Mouse (Mus musculus): ENCODE measurements around the gene Chst11. TPM values are rescaled to one million over a fixed set of nuclear protein-coding genes. Genes with fewer than 3 reads are reported as not detected.

The Chst11 gene
- polyA plus RNA-seq, 1 experiment: 5.2 TPM

GRCm38 (mm10) chr10:83197690-83198336 is 212.5 kb downstream of the Chst11 start:
- H3K36me3 ChIP-seq (ENCODE audit: control insufficient read depth, insufficient read depth, low read length, poor library complexity, severe bottlenecking): no peaks in the 10 kb centered on the region
- H3K4me1 ChIP-seq (ENCODE audit: control insufficient read depth, insufficient read depth, low read length): no peaks in the 10 kb centered on the region
- H3K4me3 ChIP-seq (ENCODE audit: low read depth, low read length): no peak overlapping the region
- TF ChIP-seq POLR2A (IDR thresholded peaks at IDR 0.05; ENCODE audit: insufficient read depth, low read length): no peak
- TF ChIP-seq CTCF (IDR thresholded peaks at IDR 0.05; ENCODE audit: low read depth, low read length): peak; percentile 93
- TF ChIP-seq EP300 (IDR thresholded peaks at IDR 0.05; ENCODE audit: insufficient read depth, low read depth, low read length): no peak
- H3K27me3 ChIP-seq (ENCODE audit: control insufficient read depth, insufficient read depth, low read length, poor library complexity, severe bottlenecking): no peaks in the 10 kb centered on the region
- no peak overlapping the region for H3K27ac ChIP-seq (ENCODE audit: insufficient read depth, low read length)
- H3K9ac ChIP-seq (ENCODE audit: low read depth, poor library complexity, severe bottlenecking): no peak overlapping the region
- no peaks in the 10 kb centered on the region for H3K9me3 ChIP-seq (replicated peaks; ENCODE audit: control insufficient read depth, insufficient read depth, low read length, poor library complexity, severe bottlenecking)

- Histone ChIP-seq H3K27me3 (ENCODE audit: control insufficient read depth, insufficient read depth, low read length, poor library complexity, severe bottlenecking) (no peaks in the 10 kb centered on the region), H3K9ac (ENCODE audit: low read depth, poor library complexity, severe bottlenecking) (no peak overlapping the region), H3K4me1 (ENCODE audit: control insufficient read depth, insufficient read depth, low read length) (no peaks in the 10 kb centered on the region), H3K4me3 (ENCODE audit: low read depth, low read length) (no peak overlapping the region), H3K9me3 (replicated peaks; ENCODE audit: control insufficient read depth, insufficient read depth, low read length, poor library complexity, severe bottlenecking) (no peaks in the 10 kb centered on the region), H3K36me3 (ENCODE audit: control insufficient read depth, insufficient read depth, low read length, poor library complexity, severe bottlenecking) (no peaks in the 10 kb centered on the region), H3K27ac (ENCODE audit: insufficient read depth, low read length) (no peak overlapping the region)
- TF ChIP-seq POLR2A (IDR thresholded peaks at IDR 0.05; ENCODE audit: insufficient read depth, low read length): no peak
- TF ChIP-seq CTCF (IDR thresholded peaks at IDR 0.05; ENCODE audit: low read depth, low read length): no peak
- no peak for TF ChIP-seq EP300 (IDR thresholded peaks at IDR 0.05; ENCODE audit: insufficient read depth, low read depth, low read length)
These were observed 213.4 kb downstream of the Chst11 start for GRCm38 (mm10) chr10:83198692-83199091.

- H3K27ac ChIP-seq (ENCODE audit: insufficient read depth, low read length): no peak overlapping the region
- H3K9me3 ChIP-seq (replicated peaks; ENCODE audit: control insufficient read depth, insufficient read depth, low read length, poor library complexity, severe bottlenecking): no peaks in the 10 kb centered on the region
- no peaks in the 10 kb centered on the region for H3K36me3 ChIP-seq (ENCODE audit: control insufficient read depth, insufficient read depth, low read length, poor library complexity, severe bottlenecking)
These were observed 214.0 kb downstream of the Chst11 start for GRCm38 (mm10) chr10:83199290-83199689.

GRCm38 (mm10) chr10:83201525-83201924 is 216.2 kb downstream of the Chst11 start:
- no peak overlapping the region for H3K9ac ChIP-seq (ENCODE audit: low read depth, poor library complexity, severe bottlenecking)
- H3K4me1 ChIP-seq (ENCODE audit: control insufficient read depth, insufficient read depth, low read length): no peaks in the 10 kb centered on the region
- no peaks in the 10 kb centered on the region for H3K27me3 ChIP-seq (ENCODE audit: control insufficient read depth, insufficient read depth, low read length, poor library complexity, severe bottlenecking)
- no peak overlapping the region for H3K27ac ChIP-seq (ENCODE audit: insufficient read depth, low read length)
- no peaks in the 10 kb centered on the region for H3K9me3 ChIP-seq (replicated peaks; ENCODE audit: control insufficient read depth, insufficient read depth, low read length, poor library complexity, severe bottlenecking)
- TF ChIP-seq EP300 (IDR thresholded peaks at IDR 0.05; ENCODE audit: insufficient read depth, low read depth, low read length): no peak
- TF ChIP-seq POLR2A (IDR thresholded peaks at IDR 0.05; ENCODE audit: insufficient read depth, low read length): no peak
- no peak for TF ChIP-seq CTCF (IDR thresholded peaks at IDR 0.05; ENCODE audit: low read depth, low read length)
- H3K36me3 ChIP-seq (ENCODE audit: control insufficient read depth, insufficient read depth, low read length, poor library complexity, severe bottlenecking): no peaks in the 10 kb centered on the region
- no peak overlapping the region for H3K4me3 ChIP-seq (ENCODE audit: low read depth, low read length)

More at GRCm38 (mm10) chr10:83199290-83199689, 214.0 kb downstream of the Chst11 start:
- no peak overlapping the region for H3K9ac ChIP-seq (ENCODE audit: low read depth, poor library complexity, severe bottlenecking)
- TF ChIP-seq CTCF (IDR thresholded peaks at IDR 0.05; ENCODE audit: low read depth, low read length) (no peak), EP300 (IDR thresholded peaks at IDR 0.05; ENCODE audit: insufficient read depth, low read depth, low read length) (no peak), POLR2A (IDR thresholded peaks at IDR 0.05; ENCODE audit: insufficient read depth, low read length) (no peak)
- H3K27me3 ChIP-seq (ENCODE audit: control insufficient read depth, insufficient read depth, low read length, poor library complexity, severe bottlenecking): no peaks in the 10 kb centered on the region
- H3K4me3 ChIP-seq (ENCODE audit: low read depth, low read length): no peak overlapping the region
- H3K4me1 ChIP-seq (ENCODE audit: control insufficient read depth, insufficient read depth, low read length): no peaks in the 10 kb centered on the region

GRCm38 (mm10) chr10:83202906-83203702 is 217.8 kb downstream of the Chst11 start:
- Histone ChIP-seq H3K27me3 (ENCODE audit: control insufficient read depth, insufficient read depth, low read length, poor library complexity, severe bottlenecking) (no peaks in the 10 kb centered on the region), H3K27ac (ENCODE audit: insufficient read depth, low read length) (no peak overlapping the region), H3K9me3 (replicated peaks; ENCODE audit: control insufficient read depth, insufficient read depth, low read length, poor library complexity, severe bottlenecking) (no peaks in the 10 kb centered on the region), H3K4me3 (ENCODE audit: low read depth, low read length) (no peak overlapping the region), H3K9ac (ENCODE audit: low read depth, poor library complexity, severe bottlenecking) (no peak overlapping the region), H3K36me3 (ENCODE audit: control insufficient read depth, insufficient read depth, low read length, poor library complexity, severe bottlenecking) (no peaks in the 10 kb centered on the region), H3K4me1 (ENCODE audit: control insufficient read depth, insufficient read depth, low read length) (no peaks in the 10 kb centered on the region)
- TF ChIP-seq EP300 (IDR thresholded peaks at IDR 0.05; ENCODE audit: insufficient read depth, low read depth, low read length) (no peak), CTCF (IDR thresholded peaks at IDR 0.05; ENCODE audit: low read depth, low read length) (no peak), POLR2A (IDR thresholded peaks at IDR 0.05; ENCODE audit: insufficient read depth, low read length) (no peak)

- Histone ChIP-seq H3K27ac (ENCODE audit: insufficient read depth, low read length) (no peak overlapping the region), H3K9ac (ENCODE audit: low read depth, poor library complexity, severe bottlenecking) (no peak overlapping the region), H3K4me3 (ENCODE audit: low read depth, low read length) (no peak overlapping the region), H3K9me3 (replicated peaks; ENCODE audit: control insufficient read depth, insufficient read depth, low read length, poor library complexity, severe bottlenecking) (no peaks in the 10 kb centered on the region), H3K4me1 (ENCODE audit: control insufficient read depth, insufficient read depth, low read length) (no peaks in the 10 kb centered on the region), H3K36me3 (ENCODE audit: control insufficient read depth, insufficient read depth, low read length, poor library complexity, severe bottlenecking) (no peaks in the 10 kb centered on the region), H3K27me3 (ENCODE audit: control insufficient read depth, insufficient read depth, low read length, poor library complexity, severe bottlenecking) (no peaks in the 10 kb centered on the region)
- TF ChIP-seq EP300 (IDR thresholded peaks at IDR 0.05; ENCODE audit: insufficient read depth, low read depth, low read length) (no peak), CTCF (IDR thresholded peaks at IDR 0.05; ENCODE audit: low read depth, low read length) (no peak), POLR2A (IDR thresholded peaks at IDR 0.05; ENCODE audit: insufficient read depth, low read length) (no peak)
These were observed 223.1 kb downstream of the Chst11 start for GRCm38 (mm10) chr10:83208436-83208835.

All from ES-Bruce4 (cell line).